Mouse (Mus musculus) hindbrain, embryonic 12.5 days (tissue): ENCODE data around the gene Ryr3. TPM values are rescaled to one million over a fixed set of nuclear protein-coding genes. Genes with fewer than 3 reads are reported as not detected.

Experiments used
- ATAC-seq: fragments of 200-750 bp; cut with Nextera tagmentation; 2 replicates; pipeline ENCODE4 v1.8.0; 2017; ENCODE audit warnings: moderate TSS enrichment; ENCODE audit not compliant: low FRiP score
- H3K27ac ChIP-seq: fragments of 300-500 bp; sonication (generic); 2 replicates; pipeline ENCODE4 v1.5.1; 2016; ENCODE audit warnings: mild to moderate bottlenecking
- H3K27me3 ChIP-seq: fragments of 300-500 bp; sonication (generic); 2 replicates; pipeline ENCODE4 v1.6.1; 2016; ENCODE audit warnings: mild to moderate bottlenecking
- H3K36me3 ChIP-seq: fragments of 300-500 bp; sonication (generic); 2 replicates; pipeline ENCODE4 v1.6.1; 2016; ENCODE audit warnings: mild to moderate bottlenecking
- H3K4me1 ChIP-seq: fragments of 300-500 bp; sonication (generic); 2 replicates; pipeline ENCODE4 v1.6.1; 2016
- H3K4me2 ChIP-seq: fragments of 300-500 bp; sonication (generic); replicated peaks from 2 replicates; pipeline ENCODE4 v1.6.1; 2016; ENCODE audit warnings: mild to moderate bottlenecking
- H3K4me3 ChIP-seq: fragments of 300-500 bp; sonication (generic); 2 replicates; pipeline ENCODE4 v1.5.1; 2016; ENCODE audit warnings: mild to moderate bottlenecking
- H3K9ac ChIP-seq: fragments of 300-500 bp; sonication (generic); 2 replicates; pipeline ENCODE4 v1.6.1; 2016; ENCODE audit warnings: mild to moderate bottlenecking, moderate library complexity
- H3K9me3 ChIP-seq: fragments of 300-500 bp; sonication (generic); replicated peaks from 2 replicates; pipeline ENCODE4 v1.6.1; 2016; ENCODE audit warnings: mild to moderate bottlenecking
- WGBS: fragments of 180-500 bp; shearing (Covaris S2); methylation state at CpG from one replicate; pipeline ENCODE4 v1.1.7; 2016; 5-methylcytosine and 5-hydroxymethylcytosine counted together
- polyA plus RNA-seq: library from polyadenylated mRNA; unstranded; fragments of >200 nt; fragmentation: Nextera tagmentation; extraction: Ambion mirVana; gene quantifications from 2 replicates; pipeline ENCODE4 v1.2.1, GENCODE M21; 2016

Ryr3 gene
- 1.1 and 1.4 TPM in 2 replicates for polyA plus RNA-seq

DNA sequence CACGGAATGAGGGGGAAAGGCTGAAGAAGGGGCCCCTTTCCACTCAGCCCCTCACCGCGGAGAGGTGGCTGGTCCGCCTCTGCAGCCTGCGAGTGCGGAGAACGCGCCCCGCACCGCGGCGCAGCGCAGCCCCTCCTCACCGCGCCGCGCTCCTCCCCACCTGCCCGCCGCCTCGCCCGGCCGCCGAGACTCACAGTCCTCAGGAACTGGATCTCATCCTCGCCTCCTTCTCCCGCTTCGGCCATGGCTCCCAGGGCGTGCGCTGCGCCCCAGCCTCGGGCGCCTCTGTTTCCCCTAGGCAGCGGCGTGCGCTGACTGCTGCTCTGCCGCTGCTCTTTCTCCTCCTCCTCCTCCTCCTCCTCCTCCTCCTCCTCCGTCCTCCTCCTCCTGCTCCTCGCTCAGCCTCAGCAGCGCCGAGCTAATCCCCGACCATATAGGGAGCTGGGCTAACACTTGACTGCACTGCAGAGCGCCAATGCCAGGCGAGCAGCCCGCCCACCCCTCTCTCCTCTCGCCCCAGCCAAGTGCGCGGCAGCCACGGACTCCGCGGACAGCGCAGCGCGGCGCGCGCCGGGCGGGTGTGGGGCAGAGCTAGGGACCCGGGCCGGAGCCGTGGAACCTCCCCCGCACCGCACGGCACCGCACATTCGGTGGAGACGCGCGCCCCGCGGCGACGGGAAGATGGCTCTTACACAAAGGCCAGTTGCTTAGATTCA lies at the start of gene Ryr3:
Gene Ryr3, minus strand, starts transcription at position 351 of the 716 bp plus-strand sequence.
- Histone ChIP-seq H3K4me2 (peak within 1 kb of the TSS; percentile 75), H3K4me1 (0 out of 2 replicates have a peak, but pooled peaks cover 3% of the 10 kb centered on the region), H3K27me3 (peaks cover 31% of the 10 kb centered on the region), H3K9ac (peak within 1 kb of the TSS; percentile 74), H3K9me3 (no peaks in the 10 kb centered on the region), H3K27ac (peak within 1 kb of the TSS; percentile 75), H3K36me3 (no peaks in the 10 kb centered on the region), H3K4me3 (peak within 1 kb of the TSS; percentile 55)
- peak; percentile 95 for ATAC-seq
- WGBS: under 1% methylated on average over 33 of the region's 72 CpGs

GRCm38 (mm10) chr2:113238871-113239270 lies 22.0 kb upstream of the Ryr3 start:
- no peak overlapping the region for H3K27ac ChIP-seq
- H3K27me3 ChIP-seq: no peaks in the 10 kb centered on the region
- no peaks in the 10 kb centered on the region for H3K36me3 ChIP-seq
- H3K9ac ChIP-seq: no peak overlapping the region
- H3K4me2 ChIP-seq: no peak overlapping the region
- H3K4me1 ChIP-seq: no peaks in the 10 kb centered on the region
- ATAC-seq: no peak
- H3K4me3 ChIP-seq: no peak overlapping the region
- H3K9me3 ChIP-seq: no peaks in the 10 kb centered on the region
- 63% methylated on average over 5 of the region's 5 CpGs for WGBS

DNA sequence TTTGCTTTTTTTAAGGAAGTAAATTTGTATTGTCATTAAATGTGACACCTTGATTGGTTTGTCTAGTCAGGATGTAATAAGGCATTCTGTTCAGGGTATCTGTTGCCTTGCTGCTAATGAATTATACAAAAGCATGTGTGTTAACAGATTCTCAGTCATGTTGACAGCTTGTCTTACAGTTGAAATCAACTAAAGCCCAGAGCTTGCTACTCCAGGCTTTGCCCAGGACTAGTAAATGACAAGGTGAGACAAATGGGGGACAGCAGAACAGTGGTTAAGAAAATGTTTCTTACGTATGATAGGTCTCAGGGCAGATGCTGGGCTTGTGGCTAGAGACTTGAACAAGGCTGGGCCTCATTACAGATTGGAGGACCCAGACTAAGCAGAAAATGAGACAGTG lies 20.1 kb upstream of the Ryr3 start:
- Histone ChIP-seq H3K4me1 (no peaks in the 10 kb centered on the region), H3K36me3 (no peaks in the 10 kb centered on the region), H3K9ac (no peak overlapping the region), H3K9me3 (no peaks in the 10 kb centered on the region), H3K4me3 (no peak overlapping the region), H3K27ac (no peak overlapping the region), H3K27me3 (no peaks in the 10 kb centered on the region), H3K4me2 (no peak overlapping the region)
- 79% methylated on average over 1 of the region's 1 CpGs for WGBS
- no peak for ATAC-seq

- H3K9me3 ChIP-seq: no peaks in the 10 kb centered on the region
- H3K4me3 ChIP-seq: no peak overlapping the region
- no peak overlapping the region for H3K9ac ChIP-seq
- no peaks in the 10 kb centered on the region for H3K4me1 ChIP-seq
- WGBS: 19% methylated on average over 3 of the region's 3 CpGs
- H3K4me2 ChIP-seq: no peak overlapping the region
- no peak for ATAC-seq
- no peaks in the 10 kb centered on the region for H3K36me3 ChIP-seq
- no peak overlapping the region for H3K27ac ChIP-seq
- H3K27me3 ChIP-seq: no peaks in the 10 kb centered on the region
Observed at GRCm38 (mm10) chr2:113234559-113234958, 17.7 kb upstream of the Ryr3 start.

DNA sequence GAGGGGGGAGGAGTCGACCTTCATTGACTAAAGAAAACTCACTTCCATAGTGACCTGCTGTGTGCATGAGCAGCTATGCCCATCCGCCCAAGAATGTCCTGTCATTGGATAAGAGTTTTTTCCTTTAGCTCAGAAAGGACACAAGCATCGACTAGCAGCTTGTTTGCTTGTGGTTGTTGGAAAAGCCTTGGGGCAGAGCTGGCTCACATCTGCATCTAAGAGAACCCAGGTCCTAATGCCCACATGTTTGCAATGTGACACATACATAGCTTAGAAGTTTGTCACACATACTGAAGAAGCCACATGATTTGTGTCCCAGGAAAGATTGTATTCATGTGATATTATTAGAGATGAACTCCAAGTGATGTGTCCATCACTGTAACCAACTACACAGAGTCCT lies 16.5 kb upstream of the Ryr3 start:
- Histone ChIP-seq H3K4me1 (no peaks in the 10 kb centered on the region), H3K4me2 (no peak overlapping the region), H3K36me3 (no peaks in the 10 kb centered on the region), H3K27ac (no peak overlapping the region), H3K9me3 (no peaks in the 10 kb centered on the region), H3K4me3 (no peak overlapping the region), H3K27me3 (no peaks in the 10 kb centered on the region), H3K9ac (no peak overlapping the region)
- WGBS: 32% methylated on average over 3 of the region's 3 CpGs
- ATAC-seq: no peak

- WGBS: 3% methylated on average over 23 of the region's 23 CpGs
- H3K27me3 ChIP-seq: peaks cover 31% of the 10 kb centered on the region
- ATAC-seq: 0 out of 2 replicates have a peak, but pooled peaks have one; percentile 21
- peak overlapping the region; percentile 75 for H3K4me2 ChIP-seq
- H3K4me3 ChIP-seq: peak overlapping the region; percentile 55
- no peak overlapping the region for H3K27ac ChIP-seq
- H3K4me1 ChIP-seq: 0 out of 2 replicates have a peak, but pooled peaks cover 3% of the 10 kb centered on the region
- H3K36me3 ChIP-seq: no peaks in the 10 kb centered on the region
- H3K9ac ChIP-seq: peak overlapping the region; percentile 74; the same call in 1 of the 2 replicates
- H3K9me3 ChIP-seq: no peaks in the 10 kb centered on the region
Observed at GRCm38 (mm10) chr2:113216105-113216745, 671 bp downstream of the Ryr3 start.

GRCm38 (mm10) chr2:113210023-113210422 lies 6.9 kb downstream of the Ryr3 start:
- Histone ChIP-seq H3K36me3 (no peaks in the 10 kb centered on the region), H3K27me3 (peaks cover 12% of the 10 kb centered on the region), H3K4me2 (no peak overlapping the region), H3K9ac (no peak overlapping the region), H3K4me1 (no peaks in the 10 kb centered on the region), H3K27ac (no peak overlapping the region), H3K4me3 (no peak overlapping the region), H3K9me3 (no peaks in the 10 kb centered on the region)
- 88% methylated on average over 3 of the region's 3 CpGs for WGBS
- no peak for ATAC-seq

DNA sequence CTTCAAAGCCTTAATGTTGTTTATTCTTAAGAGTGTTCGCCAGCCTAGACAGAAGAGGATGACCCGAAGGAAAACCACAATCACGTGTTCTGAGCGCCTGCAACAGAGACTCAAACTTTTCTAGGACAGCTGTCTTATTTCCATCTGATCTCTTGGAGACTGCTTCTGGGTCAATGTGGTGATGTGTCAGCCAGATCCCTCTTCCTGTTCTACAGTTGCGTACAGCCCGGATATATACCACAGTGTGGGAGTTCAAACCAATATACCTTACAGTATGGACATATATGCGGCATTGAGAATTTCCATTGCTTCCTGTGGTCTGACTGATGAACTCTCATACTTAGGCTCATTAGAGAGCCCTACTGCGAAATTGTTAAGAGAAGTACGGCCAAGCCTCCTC lies 7.6 kb downstream of the Ryr3 start:
- Histone ChIP-seq H3K9ac (no peak overlapping the region), H3K27me3 (peaks cover 4% of the 10 kb centered on the region; the same call in 1 of the 2 replicates), H3K4me3 (no peak overlapping the region), H3K4me2 (no peak overlapping the region), H3K4me1 (no peaks in the 10 kb centered on the region), H3K27ac (no peak overlapping the region), H3K36me3 (no peaks in the 10 kb centered on the region), H3K9me3 (no peaks in the 10 kb centered on the region)
- 93% methylated on average over 9 of the region's 9 CpGs for WGBS
- ATAC-seq: no peak

- WGBS: 79% methylated on average over 6 of the region's 6 CpGs
- H3K9ac ChIP-seq: no peak overlapping the region
- no peaks in the 10 kb centered on the region for H3K36me3 ChIP-seq
- H3K4me1 ChIP-seq: no peaks in the 10 kb centered on the region
- no peaks in the 10 kb centered on the region for H3K9me3 ChIP-seq
- H3K27me3 ChIP-seq: no peaks in the 10 kb centered on the region
- no peak overlapping the region for H3K4me2 ChIP-seq
- no peak overlapping the region for H3K27ac ChIP-seq
- ATAC-seq: no peak
- H3K4me3 ChIP-seq: no peak overlapping the region
Observed at GRCm38 (mm10) chr2:113202857-113203256, 14.0 kb downstream of the Ryr3 start.

DNA sequence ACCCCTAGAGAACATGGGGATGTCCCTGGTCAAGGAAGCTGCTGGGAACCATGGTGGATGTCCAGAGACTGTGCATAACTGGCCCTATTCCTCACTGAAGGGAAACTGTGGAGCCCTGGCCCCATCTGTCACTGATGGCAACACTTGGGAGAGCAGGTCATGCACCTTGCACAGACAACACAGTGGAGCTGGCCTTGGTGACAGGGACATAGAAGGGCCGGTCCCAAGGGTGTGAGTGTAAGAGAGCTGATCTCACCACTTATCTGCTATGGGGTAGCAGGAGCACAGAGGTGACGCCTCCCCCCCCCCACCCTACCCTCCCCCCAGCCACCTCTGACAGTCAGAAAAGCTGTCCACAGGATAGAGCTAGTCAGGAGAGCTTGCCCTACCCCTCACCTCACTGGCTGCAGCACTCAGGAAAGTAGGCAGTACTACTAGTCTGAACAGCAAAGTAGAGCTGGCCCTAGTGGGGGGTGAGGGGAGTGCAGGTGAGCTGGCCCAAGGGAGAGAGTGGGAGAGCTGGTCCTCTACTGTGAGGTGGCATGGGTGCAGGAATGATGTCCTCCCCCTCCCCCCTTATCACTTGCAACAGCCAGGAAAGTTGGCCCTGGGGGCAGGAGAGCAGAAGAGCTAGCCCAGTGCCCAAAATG lies 17.7 kb downstream of the Ryr3 start:
- H3K4me3 ChIP-seq: no peak overlapping the region
- H3K9ac ChIP-seq: no peak overlapping the region
- H3K27me3 ChIP-seq: no peaks in the 10 kb centered on the region
- no peak overlapping the region for H3K4me2 ChIP-seq
- ATAC-seq: 0 out of 2 replicates have a peak, but pooled peaks have one; percentile 54
- no peaks in the 10 kb centered on the region for H3K9me3 ChIP-seq
- 86% methylated on average over 2 of the region's 2 CpGs for WGBS
- no peak overlapping the region for H3K27ac ChIP-seq
- no peaks in the 10 kb centered on the region for H3K4me1 ChIP-seq
- H3K36me3 ChIP-seq: no peaks in the 10 kb centered on the region

DNA sequence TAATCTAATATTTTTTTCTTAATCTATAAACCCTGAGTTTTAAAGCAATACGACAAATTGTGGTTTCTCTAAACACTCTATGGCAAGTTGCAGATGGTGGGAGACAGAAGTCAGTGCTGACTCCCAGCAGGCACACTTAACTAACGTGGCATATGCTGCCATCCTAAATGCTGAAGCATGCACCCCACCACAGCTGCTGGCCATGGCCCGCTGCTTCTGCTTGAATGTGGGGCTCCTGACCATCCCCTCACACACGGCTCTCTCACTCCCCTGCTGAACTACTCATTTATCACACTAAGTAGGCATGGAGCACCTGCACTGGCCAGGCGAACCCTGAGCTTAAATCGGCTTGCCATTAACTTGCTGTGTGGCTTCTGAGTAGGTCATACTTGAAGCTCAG lies 29.7 kb downstream of the Ryr3 start:
- no peak overlapping the region for H3K4me3 ChIP-seq
- H3K27me3 ChIP-seq: no peaks in the 10 kb centered on the region
- no peak overlapping the region for H3K9ac ChIP-seq
- no peaks in the 10 kb centered on the region for H3K4me1 ChIP-seq
- no peak for ATAC-seq
- H3K27ac ChIP-seq: no peak overlapping the region
- 70% methylated on average over 6 of the region's 6 CpGs for WGBS
- H3K36me3 ChIP-seq: no peaks in the 10 kb centered on the region
- no peaks in the 10 kb centered on the region for H3K9me3 ChIP-seq
- no peak overlapping the region for H3K4me2 ChIP-seq

DNA sequence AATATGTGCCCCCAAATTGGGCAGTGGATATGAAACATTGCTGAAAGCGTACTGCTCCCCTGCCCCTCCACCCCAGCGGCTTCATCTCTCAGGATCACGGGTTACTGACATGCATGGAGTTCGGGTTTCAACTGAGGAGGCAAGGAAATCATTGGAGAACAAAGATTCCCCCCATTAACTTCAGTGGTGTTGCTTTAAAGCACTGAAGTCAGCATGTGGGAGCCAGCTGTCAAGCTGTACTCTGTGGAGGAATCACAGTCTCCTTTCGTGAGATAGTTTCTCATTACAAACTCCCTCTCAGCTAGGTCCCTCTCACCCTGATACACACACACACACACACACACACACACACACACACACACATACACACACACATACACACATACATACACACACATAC lies 35.2 kb downstream of the Ryr3 start:
- WGBS: 44% methylated on average over 5 of the region's 5 CpGs
- Histone ChIP-seq H3K4me3 (no peak overlapping the region), H3K36me3 (no peaks in the 10 kb centered on the region), H3K4me1 (no peaks in the 10 kb centered on the region), H3K27me3 (no peaks in the 10 kb centered on the region), H3K9me3 (no peaks in the 10 kb centered on the region), H3K4me2 (no peak overlapping the region), H3K9ac (no peak overlapping the region), H3K27ac (no peak overlapping the region)
- ATAC-seq: no peak
